Mouse (Mus musculus) C2C12 (cell line): ENCODE results near the gene Fbxw11. TPM values are rescaled to one million over a fixed set of nuclear protein-coding genes. Genes with fewer than 3 reads are reported as not detected.
A peak's percentile ranks its signal among the peaks of the same experiment; 100 is the strongest.
"Not testable (repeated sequence)": the region's sequence is repeated elsewhere in the genome, so short reads cannot be mapped to it uniquely, and the experiment has no call there.

Experiments
- H3K27me3 ChIP-seq: one replicate; pipeline ENCODE4 v1.6.1; 2011; ENCODE audit not compliant: control insufficient read depth, insufficient read depth, insufficient read length
- H3K36me3 ChIP-seq: one replicate; pipeline ENCODE4 v1.6.1; 2011; ENCODE audit not compliant: control insufficient read depth, insufficient read depth
- H3K4me3 ChIP-seq: one replicate; pipeline ENCODE4 v1.5.1; 2011; ENCODE audit warnings: mild to moderate bottlenecking, control low read depth; ENCODE audit not compliant: poor library complexity, insufficient read depth, severe bottlenecking
- H3K79me2 ChIP-seq: one replicate; pipeline ENCODE4 v1.6.1; 2011; ENCODE audit not compliant: control insufficient read depth, insufficient read depth
- H3K79me3 ChIP-seq: one replicate; pipeline ENCODE4 v1.6.1; 2011; ENCODE audit warnings: low read depth, control low read depth
- H3ac ChIP-seq: one replicate; pipeline ENCODE3; 2011; ENCODE audit warnings: low read depth; ENCODE audit not compliant: control insufficient read depth, insufficient read length
- CEBPB ChIP-seq: IDR thresholded peaks from one replicate; pipeline ENCODE4 v1.6.1; 2011; ENCODE audit warnings: low read depth, mild to moderate bottlenecking, control low read depth, moderate library complexity
- CTCF ChIP-seq: IDR thresholded peaks from one replicate; pipeline ENCODE4 v1.5.1; 2011; ENCODE audit not compliant: control insufficient read depth, insufficient read depth, insufficient read length
- FOSL1 ChIP-seq: IDR thresholded peaks from one replicate; pipeline ENCODE4 v1.8.0; 2011; ENCODE audit warnings: mild to moderate bottlenecking, low read length; ENCODE audit not compliant: poor library complexity, insufficient read depth, severe bottlenecking
- MAX ChIP-seq: IDR thresholded peaks from one replicate; pipeline ENCODE4 v1.6.1; 2011; ENCODE audit warnings: mild to moderate bottlenecking, control low read depth
- MYOD1 ChIP-seq: IDR thresholded peaks from one replicate; pipeline ENCODE4 v1.6.1; 2011; ENCODE audit warnings: low read depth; ENCODE audit not compliant: control insufficient read depth, insufficient read length
- MYOG ChIP-seq: IDR thresholded peaks from one replicate; pipeline ENCODE4 v1.6.1; 2011; ENCODE audit not compliant: control insufficient read depth, insufficient read length; ENCODE audit errors: extremely low read depth
- USF1 ChIP-seq: IDR thresholded peaks from one replicate; pipeline ENCODE4 v1.6.1; 2011; ENCODE audit warnings: low read depth, mild to moderate bottlenecking, control low read depth, moderate library complexity
- polyA plus RNA-seq: library from polyadenylated mRNA; unstranded; fragments of >200 nt; fragmentation: generic; extraction: Trizol; gene quantifications from one replicate; pipeline ENCODE4 v1.2.1, GENCODE M21; 2012; ENCODE audit warnings: missing spikeins

Fbxw11 gene
- polyA plus RNA-seq, 1 experiment, result 38.8 TPM

DNA sequence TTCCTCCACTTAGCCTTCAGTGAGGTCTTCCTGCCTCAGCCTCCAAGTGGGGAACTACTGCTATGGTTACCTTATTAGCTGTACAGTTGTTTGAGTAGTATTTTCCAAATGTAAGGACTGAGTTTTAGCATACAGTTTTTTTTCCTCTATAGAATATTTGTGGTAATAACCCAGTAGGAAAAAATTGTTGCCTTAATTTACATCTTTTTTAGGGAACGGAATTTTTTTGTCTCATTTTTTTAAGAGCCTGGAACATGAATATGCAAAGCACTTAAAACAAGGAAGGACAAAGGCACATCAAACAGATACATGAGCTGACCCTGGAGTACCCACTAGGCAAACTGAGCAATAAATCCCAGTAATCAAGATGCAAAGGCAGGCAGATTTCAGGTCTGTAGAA, 50.3 kb downstream of the Fbxw11 start:
- TF ChIP-seq USF1 (no peak), MYOG (no peak), MYOD1 (no peak), CEBPB (no peak), MAX (no peak), FOSL1 (no peak), CTCF (no peak)
- Histone ChIP-seq H3K36me3 (no peaks in the 10 kb centered on the region), H3K4me3 (no peak overlapping the region), H3K79me3 (peaks cover 80% of the 10 kb centered on the region), H3K79me2 (peaks cover 92% of the 10 kb centered on the region), H3K27me3 (no peaks in the 10 kb centered on the region), H3ac (no peak overlapping the region)

DNA sequence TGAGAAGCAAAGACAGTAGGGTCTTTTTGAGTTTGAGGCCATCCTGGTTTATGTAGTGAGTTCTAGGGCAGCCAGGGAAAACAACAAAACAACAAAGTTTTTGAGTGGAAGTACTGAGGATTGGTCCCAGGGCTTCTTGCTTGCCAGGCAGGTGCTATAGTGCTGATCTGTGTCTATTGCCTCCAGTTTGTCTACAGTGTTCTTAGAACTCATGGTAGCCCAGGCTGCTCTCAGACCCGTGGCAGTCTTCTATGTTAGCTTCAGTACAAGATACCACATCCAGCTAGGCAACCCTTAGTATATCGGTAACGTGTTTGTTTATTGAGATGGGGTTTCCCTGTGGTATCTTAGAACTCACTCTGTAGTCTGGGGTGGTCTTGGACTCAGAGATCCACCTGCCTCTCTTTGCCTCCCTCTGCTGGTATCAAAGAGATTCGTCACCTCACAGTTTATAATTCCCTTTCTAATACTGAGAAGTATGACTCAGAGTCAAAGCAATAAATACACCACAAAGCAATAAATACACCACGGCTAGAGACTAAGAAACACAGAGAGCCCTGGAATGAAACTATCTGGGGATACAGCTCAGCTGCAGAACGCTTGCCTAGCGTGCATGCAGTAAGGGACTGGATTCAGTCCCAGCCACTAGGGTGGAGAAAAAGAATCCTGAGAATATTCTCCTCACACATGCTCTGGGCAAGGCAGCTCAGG, 51.1 kb downstream of the Fbxw11 start:
- H3K79me3 ChIP-seq, result peaks cover 80% of the 10 kb centered on the region

DNA sequence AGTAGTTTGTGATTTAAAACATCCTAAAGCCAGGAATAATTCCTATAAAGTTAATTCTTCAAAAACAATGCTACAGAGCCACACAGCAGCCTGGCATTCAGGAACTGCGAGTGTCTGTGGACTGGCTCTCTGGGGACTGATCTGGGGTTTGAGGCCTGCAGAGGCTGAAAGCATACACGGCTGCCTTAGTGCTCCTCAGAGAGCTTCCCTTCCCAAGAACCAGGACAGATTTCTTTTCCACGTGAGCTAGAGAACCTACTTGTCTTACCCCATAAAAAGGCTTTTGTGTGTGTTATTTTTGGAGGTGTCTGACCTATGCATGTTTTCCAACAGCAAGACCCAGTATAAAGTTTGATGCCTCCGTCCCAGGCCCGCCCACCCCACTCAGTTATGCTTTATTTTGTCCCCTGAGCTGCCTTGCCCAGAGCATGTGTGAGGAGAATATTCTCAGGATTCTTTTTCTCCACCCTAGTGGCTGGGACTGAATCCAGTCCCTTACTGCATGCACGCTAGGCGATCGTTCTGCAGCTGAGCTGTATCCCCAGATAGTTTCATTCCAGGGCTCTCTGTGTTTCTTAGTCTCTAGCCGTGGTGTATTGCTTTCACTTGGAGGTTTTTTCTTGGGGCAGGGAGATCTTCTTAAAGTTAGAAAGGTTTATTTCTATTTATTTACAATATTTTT, 51.9 kb downstream of the Fbxw11 start:
- Histone ChIP-seq H3K79me3 (peaks cover 80% of the 10 kb centered on the region), H3K79me2 (peaks cover 92% of the 10 kb centered on the region)
- H3ac ChIP-seq, H3K36me3 ChIP-seq, H3K27me3 ChIP-seq, H3K4me3 ChIP-seq: not testable (repeated sequence)

More for the DNA sequence above, 51.1 kb downstream of the Fbxw11 start:
- TF ChIP-seq CTCF (peak; percentile 0), MYOG (no peak)
- H3K27me3 ChIP-seq, result no peaks in the 10 kb centered on the region
- peaks cover 92% of the 10 kb centered on the region for H3K79me2 ChIP-seq
- H3K36me3 ChIP-seq, result no peaks in the 10 kb centered on the region
- H3K4me3 ChIP-seq, result no peak overlapping the region
- no peak overlapping the region for H3ac ChIP-seq

DNA sequence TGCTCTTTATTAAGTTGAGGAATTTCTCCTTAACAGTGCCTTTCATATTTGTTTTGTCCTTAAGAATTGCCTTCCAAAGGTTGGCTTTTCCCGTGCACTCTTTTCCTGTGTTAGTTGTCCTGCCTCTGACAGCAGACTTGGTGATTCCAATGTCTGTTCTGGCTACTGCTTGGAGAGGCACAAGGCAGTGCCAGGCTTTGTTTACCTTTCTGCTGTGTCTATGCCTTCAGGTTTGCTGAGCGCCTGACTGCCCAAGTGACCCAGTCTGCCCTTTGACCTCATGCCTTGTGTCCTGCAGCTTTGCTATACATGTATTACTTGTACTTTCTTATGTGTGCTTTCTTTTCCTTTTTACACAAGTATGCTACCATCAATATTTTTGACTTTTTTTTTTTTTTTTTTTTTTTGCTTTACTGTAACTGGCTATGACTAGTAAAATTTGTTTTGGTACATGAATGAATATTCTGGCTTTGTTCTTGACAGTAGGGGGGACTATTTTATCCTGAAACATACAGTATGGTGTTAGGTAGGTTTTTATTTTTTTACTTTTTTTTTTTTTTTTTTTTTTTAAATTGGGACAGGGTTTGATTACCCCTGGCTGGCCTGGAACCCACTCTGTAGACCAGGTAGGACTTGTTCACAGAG, 54.0 kb downstream of the Fbxw11 start:
- Histone ChIP-seq H3K79me2 (peaks cover 100% of the 10 kb centered on the region), H3K4me3 (no peak overlapping the region), H3ac (no peak overlapping the region), H3K36me3 (no peaks in the 10 kb centered on the region), H3K79me3 (peaks cover 90% of the 10 kb centered on the region), H3K27me3 (no peaks in the 10 kb centered on the region)
- no peak for TF ChIP-seq MAX

DNA sequence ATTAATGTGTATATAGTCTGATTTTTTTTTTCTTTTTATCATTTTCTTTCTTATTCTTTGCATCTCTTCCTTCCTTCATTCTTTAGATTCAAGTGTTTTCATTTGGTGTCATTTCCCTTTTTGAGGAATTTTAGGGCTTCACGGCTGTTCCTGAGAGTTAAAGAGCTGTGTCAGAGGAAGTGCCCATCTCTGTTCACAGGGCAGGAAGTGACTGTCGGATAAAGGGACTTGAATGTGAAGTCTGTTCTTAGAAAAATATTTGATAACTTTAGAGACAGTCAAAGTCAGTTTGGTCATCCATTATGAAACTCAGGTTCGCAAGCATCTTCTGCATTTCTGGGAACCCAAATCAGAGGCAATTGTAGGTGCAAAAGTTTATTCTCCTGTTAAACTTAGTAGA, 55.2 kb downstream of the Fbxw11 start:
- Histone ChIP-seq H3K79me2 (peaks cover 100% of the 10 kb centered on the region), H3K27me3 (no peaks in the 10 kb centered on the region), H3K4me3 (no peak overlapping the region), H3K79me3 (peaks cover 90% of the 10 kb centered on the region), H3ac (no peak overlapping the region), H3K36me3 (no peaks in the 10 kb centered on the region)
- TF ChIP-seq CTCF (no peak), MYOD1 (no peak), MAX (no peak), USF1 (no peak), FOSL1 (no peak), MYOG (no peak), CEBPB (no peak)

DNA sequence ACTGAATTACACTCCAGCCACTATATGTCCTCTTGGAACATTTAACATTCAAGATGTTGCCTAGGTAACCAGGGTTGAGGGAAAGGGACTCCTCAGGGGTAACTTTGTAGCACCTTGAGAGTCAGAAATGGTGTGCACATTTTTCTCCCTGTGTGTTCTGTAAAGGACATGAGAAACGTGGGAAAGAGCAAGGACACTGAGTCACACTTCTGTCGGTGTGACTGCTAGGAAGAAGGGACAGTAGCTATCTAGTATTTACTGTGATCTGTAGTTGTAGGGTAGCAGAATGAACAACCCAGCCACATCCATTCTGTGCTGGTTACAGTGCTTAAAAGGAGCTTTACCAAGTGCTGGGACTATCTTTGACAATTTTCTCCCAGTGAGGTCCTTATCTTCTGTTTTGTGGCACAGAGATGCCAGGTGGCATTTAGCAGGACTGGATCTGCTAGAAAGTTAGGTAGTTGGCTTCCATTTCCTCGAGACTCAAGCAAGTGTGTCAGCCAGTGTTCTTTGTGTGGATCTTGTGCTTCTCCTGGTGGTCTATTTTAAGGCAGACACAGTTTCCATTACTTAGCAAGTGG, 57.5 kb downstream of the Fbxw11 start:
- Histone ChIP-seq H3K27me3 (no peaks in the 10 kb centered on the region), H3K79me2 (peaks cover 100% of the 10 kb centered on the region), H3K4me3 (no peak overlapping the region), H3K79me3 (peaks cover 95% of the 10 kb centered on the region), H3K36me3 (no peaks in the 10 kb centered on the region), H3ac (no peak overlapping the region)
- TF ChIP-seq MYOD1 (no peak), CEBPB (no peak), USF1 (no peak), FOSL1 (no peak), MAX (no peak), CTCF (no peak), MYOG (no peak)
